Mouse (Mus musculus): ENCODE measurements around the gene Atf6.

DNA sequence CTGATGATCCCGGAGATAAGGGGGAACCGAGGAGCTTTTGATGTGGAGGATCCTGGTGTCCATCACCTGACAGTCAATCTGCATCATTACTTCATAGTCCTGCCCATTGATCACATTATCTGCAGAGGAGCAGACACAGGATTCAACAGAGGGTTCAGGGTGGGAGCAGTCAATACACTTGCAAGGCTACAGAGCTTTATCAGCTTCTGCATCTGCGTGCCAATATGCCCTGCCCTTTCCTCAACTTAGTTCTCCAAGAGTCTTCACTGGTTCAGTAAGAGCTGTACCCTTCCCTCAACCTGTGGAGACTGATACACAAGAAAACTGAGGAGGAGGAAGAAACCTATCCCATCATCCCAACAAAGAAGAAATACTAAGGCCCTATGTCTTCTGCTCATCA lies 157.6 kb downstream of the Atf6 start:
- TF ChIP-seq EP300 (optimal IDR thresholded peaks at IDR 0.05): no peak
- TF ChIP-seq CTCF (IDR thresholded peaks at IDR 0.05; ENCODE audit: low read depth): no peak

Data from stomach, postnatal 0 days (tissue).